Mouse (Mus musculus) thymus, postnatal 4 days (tissue): ENCODE results near the gene Plxdc1.
A peak's percentile ranks its signal among the peaks of the same experiment; 100 is the strongest.

Source experiments
- DNase-seq: peaks from one replicate; pipeline ENCODE4 v3.0.0; 2021

Gene Plxdc1

DNA sequence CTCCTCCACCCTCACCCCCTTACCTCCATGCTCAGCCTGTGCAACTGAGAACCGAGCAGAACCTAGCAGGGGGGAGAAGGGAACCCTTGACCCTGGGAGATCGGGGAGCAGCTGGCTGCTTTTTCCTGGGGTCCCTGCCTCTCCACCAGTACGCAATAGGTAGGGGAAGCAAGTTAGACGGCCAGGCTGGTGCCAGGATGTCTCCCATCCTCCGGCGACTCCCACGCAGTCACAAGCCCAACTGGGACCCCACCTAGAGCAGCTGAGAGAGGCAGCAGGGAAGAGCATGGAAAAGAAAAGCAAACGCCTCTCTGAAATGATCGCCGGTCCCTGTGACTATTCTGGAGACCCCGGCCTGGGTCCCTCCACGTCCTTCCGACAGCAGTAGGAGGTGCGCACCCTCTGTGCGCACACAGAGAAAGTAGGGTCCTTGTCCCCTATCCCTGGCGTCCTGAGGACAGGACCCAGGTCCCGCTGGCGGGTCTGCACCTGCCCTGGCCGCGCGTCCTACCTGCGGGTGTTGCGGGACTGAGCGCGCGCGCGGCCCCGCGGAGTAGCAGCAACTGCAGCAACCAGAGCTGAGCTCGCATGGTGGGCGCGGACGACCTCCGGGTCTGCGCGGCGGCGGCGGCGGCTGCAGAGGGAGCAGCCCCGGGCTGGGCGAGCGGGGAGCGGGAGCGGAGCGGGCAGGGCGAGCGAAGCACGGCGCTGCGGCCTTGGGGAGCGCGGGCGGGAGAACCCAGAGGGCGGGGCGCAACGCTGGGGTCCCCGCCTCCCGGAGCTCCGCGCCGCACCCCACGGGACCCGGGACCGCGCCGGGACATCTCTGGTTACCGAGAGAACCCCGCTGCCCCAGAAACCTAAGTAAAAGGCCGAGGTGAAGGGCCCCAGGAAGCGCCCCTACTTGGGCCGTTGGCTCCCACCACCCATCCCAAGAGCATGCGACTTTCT lies at the start of gene Plxdc1:
Plxdc1 (minus strand) TSS at position 718 of the 951 bp plus-strand sequence.
- peak; percentile 85 for DNase-seq

DNA sequence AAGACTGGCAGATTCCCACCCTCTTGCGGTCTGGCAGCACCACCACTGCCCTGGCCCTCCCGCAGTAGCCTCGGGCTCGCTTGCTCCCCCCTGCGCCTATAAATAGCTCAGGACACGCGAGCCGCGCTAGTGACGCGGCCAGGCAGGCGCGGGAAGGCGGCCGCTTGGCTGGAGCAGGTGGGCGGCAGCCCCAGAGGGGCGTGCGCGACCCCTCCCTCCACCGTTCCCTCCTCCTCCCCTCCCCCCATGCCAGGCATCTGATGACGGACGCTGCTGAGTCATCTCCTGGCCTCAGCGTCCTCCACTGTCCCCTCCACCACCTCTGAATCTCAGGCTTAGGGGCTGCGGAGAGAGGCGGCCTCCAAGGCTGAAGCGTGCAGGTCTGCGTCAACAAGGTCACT lies 49.7 kb upstream of the Plxdc1 start:
- peak; percentile 24 for DNase-seq

DNA sequence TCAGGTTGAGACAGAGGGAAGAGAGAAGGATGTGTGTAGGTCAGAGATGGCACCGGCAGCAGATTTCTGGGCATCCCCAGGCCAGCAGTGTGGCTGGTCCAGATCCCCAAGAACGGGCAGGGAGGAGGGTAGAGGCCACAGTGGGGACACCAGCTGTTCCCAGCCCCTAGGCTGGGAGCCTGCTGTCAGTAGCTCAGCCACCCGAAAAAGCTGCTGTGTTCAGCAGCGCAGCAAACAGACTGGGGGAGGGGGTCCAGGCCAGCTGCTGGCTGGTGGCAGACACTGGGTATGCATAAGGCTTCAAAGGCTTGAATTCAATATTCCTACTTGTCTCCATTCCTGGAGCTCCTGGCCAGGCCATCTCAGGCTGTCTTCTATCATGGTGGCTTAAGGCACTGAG lies 48.6 kb upstream of the Plxdc1 start:
- no peak for DNase-seq

DNA sequence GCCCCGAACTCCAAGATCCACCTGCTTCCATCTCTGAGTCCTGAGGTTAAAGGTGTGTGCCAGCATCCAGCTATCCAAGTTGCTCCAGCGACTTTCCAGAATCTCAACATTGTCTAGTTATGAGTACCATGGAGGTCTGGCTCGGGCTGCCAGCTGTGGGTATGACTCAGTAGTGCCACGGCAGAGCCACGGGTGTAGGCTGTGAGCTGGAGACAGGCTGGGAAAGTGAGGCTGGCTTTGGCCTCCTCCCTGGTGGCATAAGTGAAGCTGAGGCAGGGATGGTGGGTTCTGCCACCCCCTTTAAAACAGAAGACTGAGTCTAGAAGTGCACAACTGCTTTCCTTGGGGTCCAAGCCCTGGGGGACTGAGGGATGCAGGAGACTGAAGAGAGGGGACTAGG lies 47.8 kb upstream of the Plxdc1 start:
- DNase-seq, result no peak

DNA sequence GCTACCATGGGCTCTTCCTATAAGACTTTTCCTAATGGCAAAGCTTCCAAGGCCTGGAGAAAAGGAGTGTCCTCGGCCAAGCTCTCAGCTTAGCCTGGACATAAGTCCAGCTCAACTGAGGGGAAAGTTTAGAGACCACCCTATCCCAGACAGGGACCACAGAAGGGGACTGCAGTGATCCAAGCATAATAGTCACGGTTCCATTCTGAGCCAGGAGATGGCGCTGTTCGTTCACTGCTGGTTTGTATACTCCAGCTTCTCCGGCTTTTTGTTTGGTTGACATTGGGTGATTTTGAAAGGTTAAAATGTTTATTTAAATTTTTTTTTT lies 45.2 kb upstream of the Plxdc1 start:
- DNase-seq, result peak; percentile 91

DNA sequence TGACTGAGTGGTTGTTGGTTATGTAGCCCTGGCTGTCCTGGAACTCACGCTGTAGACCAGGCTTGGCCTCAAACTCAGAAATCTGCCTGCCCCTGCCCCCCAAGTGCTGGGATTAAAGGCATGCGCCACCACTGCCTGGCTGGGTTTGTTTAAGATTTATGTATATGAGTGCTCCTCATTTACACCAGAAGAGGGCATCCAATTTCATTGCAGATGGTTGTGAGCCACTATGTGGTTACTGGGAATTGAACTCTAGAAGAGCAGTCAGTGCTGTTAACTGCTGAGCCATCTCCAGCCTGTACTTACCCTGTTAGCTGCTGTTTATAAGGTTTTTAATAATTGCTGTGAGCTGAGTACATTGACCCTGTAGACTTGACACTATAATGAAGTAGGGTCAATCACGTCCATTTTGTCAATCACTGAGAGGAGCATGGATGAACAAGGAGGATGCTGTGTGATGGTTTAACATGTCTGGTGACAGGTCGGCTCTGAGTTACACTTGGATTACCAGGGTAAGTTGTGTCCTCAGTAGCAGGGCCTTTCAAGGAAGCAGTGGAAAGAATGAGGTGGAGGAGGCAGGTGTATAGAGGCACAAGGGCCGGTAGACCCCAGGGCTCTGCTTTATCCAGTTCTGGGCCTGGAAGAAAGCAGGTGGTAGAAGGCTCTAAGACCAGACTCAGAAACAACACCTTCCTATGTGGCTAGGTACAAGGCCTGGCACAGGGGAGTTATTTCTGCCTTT lies 44.6 kb upstream of the Plxdc1 start:
- DNase-seq, result no peak

DNA sequence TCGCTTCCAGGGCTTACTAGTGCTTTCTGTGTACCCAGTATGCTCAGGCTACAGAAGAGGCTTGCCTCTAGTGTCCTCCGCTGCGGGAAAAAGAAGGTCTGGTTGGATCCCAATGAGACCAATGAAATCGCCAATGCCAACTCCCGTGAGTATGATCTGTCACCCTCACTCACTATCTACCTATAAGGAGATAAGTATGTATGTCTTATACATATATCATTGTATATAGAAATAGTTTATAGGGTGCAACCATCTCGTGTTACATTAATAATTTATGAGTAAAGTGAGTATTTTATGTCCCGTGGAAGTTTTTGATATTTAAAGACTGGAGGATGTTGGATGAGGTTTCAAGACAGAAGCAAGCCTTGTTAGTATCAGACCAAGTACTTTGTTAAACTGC lies 41.5 kb upstream of the Plxdc1 start:
- DNase-seq, result no peak

DNA sequence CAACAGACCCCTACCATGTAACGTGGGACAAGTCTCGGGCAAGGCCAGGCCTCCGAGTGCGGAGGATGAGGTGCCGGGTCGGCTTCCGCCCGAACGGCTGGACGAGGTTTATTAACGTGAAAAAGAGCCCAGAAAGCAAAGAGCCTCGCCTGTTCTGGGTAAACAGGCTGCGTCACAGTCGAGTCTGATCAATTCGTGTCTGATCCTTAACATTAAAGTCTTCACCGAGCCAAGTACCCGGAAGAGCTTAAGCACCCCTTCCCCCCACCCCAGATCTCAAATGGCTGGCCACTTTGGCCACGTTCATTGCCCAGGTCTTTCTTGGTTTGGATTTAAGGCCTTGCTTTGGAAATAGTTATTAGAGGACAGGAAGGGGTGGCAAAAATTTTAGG lies 41.0 kb upstream of the Plxdc1 start:
- DNase-seq, result no peak

DNA sequence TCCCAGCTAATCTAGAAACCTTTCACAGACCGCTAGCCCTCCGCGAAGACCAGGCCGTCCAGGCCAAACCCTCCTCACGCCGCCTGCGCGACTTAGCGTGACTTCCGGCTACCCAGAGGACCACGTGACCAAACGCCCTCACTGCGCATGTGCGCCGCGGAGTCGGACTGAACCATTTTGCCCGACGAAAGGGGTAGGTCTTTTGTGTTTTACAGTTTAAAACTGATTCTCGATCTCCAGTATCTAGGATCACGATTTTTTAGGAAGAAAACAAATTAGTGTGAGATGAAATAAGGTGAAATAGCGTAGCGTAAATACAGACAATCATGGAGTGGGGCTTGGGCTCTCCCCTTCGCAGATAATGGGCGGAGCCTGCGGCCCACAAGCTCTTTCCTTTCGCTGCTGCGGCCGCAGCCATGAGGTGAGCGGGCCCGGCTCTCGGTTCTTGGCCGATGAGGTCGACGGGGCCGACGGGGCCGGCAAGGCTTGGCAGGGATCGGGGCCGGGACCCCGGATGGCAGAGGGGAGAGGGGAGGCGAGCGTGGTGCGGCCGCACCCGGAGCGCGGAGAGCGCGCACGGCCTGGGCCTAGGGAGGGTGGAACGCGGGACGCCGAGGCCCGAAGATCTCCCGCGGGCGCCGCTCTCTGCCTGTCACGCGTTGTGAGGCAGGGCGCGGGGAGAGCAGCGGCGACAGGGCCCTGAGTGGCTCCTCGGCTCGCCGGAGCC lies 40.5 kb upstream of the Plxdc1 start, which contains the start of gene Rpl19:
Rpl19 (plus strand) TSS at position 141 of the 727 bp plus-strand sequence.
- peak; percentile 94 for DNase-seq

DNA sequence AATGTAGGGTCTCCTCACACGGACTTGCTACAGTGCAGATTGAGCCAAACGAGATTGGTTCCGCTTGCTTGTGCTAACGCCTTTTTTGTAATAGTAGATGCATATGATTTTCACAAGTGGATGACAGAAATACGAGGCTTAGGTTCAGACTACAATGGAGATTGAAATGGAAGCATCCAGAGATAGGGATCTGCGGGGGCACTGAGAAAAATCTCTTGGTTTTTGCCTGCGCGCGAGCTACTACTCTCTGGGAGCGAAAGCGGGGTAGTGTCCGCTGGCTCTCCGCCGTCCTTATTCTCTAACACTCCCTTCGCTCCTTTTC lies 40.0 kb upstream of the Plxdc1 start:
- no peak for DNase-seq

DNA sequence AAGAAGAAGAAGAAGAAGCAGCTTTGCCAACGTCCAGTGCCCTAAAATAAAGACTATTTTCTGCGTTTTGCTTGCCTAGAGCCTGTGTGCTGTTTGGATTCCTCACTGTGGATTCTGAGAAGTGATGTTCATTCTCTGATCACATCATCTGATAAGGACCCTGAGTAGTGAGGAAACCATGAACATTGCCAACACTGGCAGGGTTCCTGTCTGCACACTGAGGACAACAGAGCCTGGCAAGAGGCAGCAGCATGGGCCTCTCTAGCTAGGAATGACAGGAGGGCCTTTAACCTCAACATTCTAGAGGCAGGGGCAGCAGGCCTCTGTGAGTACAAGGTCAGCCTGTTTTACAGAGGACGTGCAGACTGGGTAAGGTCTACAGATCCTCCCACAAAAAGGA lies 38.3 kb upstream of the Plxdc1 start:
- DNase-seq, result no peak

DNA sequence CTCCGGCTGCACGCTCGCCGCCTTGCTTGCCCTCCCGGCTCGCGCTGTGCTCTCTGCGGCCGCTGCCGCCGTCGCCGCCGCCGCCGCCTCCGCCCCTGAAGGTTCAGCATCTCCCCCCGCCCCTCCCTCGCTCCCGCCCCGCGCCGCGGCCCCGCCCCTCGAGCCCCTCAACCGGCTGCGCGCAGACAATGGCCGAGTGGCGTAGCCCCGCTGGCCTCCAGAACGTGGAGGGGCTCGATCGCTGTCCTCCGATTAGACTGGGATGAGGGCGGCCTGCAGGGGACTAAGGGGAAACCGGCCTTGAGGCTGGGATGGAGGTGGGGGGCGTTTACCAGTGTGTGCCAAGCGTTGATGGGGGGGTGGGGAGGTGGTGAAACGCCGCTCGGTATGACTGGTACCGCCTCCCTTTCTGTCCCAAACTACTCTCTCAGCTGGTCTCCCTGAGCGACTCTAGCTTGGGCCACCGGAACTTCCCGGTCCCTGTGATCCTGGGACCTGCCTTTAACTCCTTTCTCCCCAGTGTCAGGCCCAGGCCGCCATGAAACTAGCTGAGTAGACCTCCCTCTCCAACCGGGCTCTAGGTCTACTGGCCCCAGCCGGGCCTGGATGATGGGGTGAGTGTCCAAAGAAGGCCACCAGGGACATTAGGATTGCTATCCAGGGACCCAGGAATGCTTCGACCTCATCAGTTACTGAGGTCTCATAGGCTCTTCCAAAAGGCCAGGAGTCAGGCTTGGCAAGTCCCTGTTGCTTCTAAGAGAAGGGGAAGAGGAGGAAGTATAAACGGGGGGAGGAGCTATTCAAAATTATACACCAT lies 36.5 kb upstream of the Plxdc1 start, which contains the start of gene Cacnb1:
Cacnb1 (minus strand) TSS at position 480 of the 817 bp plus-strand sequence.
- DNase-seq, result peak; percentile 89

DNA sequence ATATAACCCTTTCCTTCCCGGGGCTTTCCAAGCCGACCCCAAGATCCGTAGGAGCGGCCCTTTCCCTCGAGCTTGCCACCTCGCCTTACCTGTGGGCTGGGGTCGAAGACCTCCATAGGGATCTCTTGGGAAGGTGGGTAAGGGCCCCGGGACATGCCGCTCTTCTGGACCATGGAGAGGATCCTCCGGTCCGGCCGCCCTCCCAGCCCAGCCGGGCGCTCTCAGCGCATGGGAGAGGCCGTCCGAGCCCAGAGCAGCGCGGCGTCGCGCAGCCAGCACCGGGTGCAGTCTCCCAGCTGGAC lies 36.0 kb upstream of the Plxdc1 start:
- DNase-seq, result no peak

DNA sequence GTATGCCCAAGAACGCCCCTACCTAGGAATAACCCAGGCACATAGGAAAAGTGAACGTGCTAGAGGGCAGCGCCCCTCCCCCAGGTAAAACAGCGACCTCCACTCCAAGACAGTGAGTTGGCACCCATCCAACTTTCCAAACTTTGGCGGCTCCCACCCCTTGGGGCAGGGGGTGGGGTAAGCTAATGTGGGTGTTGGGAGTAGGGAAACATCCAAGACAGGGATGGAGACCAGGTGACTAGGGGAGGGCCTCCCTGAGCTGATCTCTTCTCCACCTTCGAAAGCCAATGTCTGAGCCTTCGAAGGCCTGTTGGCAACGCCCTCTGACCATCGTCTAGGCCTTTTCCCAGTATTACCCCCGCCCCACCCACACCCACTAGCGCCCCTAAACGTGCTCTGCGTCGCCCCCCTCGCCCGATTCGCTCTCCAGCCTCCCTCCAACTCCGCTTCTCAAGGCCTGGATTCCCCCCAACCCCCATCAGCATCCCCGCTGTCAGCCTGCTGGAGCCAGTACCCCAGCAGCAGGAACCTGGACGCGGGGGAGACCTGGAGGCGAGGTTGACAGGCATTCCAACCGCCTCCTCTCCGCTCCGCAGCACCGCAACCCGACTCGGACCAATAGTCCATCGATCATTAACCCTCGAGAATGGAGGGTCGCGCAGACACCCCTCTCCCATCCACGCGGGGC lies 35.5 kb upstream of the Plxdc1 start:
- DNase-seq, result peak; percentile 57

DNA sequence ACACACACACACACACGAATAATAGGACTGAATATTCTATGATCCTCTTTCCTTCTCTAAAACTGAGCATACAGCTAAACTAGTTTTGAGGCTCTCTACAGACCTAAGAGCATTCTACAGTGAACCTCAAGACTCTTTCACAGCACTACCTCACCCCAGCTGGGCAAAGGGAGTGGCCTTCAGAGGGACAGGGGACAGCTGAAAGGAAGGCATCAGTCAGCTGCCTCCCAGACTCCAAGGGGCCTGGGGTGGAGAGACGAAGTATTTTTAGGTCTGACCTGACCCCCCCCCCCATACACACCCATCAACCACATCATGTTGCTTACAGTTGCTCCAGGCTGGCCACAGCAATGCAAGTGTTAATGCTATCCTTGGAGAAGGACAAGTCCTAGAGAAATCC lies 34.9 kb upstream of the Plxdc1 start:
- no peak for DNase-seq

DNA sequence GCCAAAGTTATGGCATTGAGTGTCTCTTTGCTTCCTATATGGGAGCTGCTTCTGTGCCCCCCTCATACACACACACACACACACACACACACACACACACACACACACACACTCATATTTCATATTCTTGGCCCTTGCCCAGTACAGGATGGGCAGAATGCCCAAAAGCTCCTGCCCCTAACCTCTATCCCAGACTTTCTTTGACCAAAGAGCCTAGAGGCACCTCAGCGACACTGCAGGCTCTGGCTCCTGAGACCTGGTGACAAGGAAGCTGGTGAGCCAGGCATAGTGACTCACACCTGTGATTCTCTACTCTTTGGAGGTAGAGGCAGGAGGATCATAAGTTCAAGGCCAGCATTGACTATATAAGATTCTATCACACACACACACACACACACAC lies 34.5 kb upstream of the Plxdc1 start:
- DNase-seq, result peak; percentile 36

DNA sequence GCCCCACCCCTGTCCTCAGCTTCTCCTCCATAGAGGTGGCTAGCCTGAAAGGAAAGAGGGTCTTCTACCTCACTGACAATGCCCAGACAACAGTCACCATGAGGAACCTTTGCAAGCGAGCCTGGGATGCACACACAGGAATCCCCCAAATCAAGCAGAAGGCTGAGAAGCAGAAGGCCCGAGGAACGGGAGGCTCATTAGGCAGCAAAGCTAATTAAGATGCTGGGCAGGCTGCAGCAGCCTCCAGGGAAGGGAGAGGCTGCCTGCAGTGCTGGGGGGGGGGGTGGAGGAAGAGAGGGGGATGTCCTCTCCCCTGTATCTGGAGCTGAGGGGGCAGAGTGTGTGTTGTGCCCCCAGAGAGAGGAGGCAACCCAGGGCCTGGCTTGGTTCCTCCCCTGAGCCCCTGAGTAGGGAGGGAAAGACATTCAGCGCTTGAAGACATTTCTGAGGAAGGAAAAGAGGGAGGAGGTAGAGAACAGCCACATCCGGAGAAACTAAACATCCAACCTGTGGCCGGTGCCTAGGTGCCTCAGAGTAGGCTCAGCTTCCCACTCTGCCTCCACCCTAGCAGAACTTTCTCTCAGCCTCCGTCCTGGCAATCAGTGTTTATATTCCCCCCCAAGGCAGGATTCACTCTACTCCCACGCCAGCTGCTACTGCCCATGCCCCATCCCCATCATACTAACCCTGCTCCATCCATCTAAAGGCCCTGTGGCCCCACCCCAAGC lies 33.8 kb upstream of the Plxdc1 start:
- DNase-seq, result peak; percentile 42

DNA sequence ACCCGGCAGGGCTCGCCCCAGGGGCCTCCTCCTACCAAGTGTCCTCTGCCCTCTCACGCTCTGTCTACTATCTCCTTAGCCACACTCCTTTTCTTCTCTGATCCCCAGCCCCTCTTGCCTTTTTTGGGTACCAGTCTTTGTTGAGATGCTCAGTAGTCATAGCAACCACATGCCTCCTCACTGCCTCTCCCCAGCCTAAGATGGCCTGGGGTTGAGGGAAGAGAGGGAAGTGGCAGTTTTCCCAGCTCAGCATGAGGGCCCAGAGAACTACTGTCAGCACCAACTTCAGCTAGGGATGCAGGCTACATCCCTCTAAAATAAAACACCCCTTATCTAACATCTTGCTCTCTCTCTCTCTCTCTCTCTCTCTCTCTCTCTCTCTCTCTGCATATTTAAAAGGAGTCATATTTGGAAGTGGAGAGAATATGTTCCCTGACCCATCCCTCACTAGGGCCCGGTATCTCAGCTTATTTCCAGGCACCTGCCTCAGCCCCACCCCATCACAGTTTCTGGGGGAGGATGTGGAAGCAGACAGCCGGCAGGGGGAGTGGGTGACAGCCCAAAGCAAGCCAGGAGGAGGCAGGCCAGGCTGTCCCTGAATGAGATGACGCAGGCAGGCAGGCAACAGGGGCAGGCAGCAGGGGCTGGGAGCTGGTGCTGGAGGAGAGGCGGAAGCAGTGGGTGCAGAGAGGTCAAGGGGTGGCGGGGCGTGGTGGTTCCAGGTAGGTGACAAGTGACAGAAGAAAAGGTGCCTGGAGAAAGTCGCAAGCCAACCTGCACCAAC lies 32.8 kb upstream of the Plxdc1 start:
- peak; percentile 89 for DNase-seq

DNA sequence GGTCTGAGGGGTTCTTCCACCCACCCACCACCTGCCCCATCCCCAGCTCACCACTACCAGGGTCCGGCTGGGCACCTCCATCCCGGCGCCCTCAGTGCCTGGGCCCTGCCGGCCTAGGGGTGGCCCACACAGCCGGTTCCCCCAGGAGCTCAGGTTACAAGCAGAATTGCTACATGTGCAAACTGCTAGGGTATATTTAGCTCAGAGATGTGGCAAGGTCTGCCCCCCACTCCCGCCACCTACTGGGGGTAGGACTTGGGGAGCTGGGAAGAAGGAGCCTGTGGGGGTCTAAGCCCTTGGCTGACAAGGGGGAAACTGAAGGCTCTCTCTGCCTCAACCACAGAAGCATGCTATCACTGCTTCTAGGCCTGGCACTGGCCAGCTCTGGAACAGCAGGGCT lies 32.0 kb upstream of the Plxdc1 start:
- no peak for DNase-seq

DNA sequence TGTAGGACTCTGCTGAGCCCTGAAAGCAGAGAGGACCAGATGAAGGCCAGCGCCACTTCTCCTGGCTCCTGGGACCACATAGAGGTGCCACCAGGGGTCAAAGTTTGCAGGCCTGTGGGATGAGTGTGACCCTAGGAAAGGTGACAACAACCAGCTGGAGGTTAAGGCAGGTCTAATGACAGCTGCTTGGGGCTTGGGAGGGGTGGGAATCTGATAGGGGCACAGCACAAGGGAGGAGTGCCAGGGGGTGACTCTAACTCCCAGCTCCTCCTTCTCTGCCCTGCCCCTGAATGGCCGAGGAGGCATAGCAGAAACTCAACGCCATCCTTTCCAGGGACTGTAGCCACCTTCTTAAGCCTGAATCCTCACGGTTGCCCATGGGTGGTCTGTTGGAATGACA lies 30.6 kb upstream of the Plxdc1 start:
- no peak for DNase-seq

DNA sequence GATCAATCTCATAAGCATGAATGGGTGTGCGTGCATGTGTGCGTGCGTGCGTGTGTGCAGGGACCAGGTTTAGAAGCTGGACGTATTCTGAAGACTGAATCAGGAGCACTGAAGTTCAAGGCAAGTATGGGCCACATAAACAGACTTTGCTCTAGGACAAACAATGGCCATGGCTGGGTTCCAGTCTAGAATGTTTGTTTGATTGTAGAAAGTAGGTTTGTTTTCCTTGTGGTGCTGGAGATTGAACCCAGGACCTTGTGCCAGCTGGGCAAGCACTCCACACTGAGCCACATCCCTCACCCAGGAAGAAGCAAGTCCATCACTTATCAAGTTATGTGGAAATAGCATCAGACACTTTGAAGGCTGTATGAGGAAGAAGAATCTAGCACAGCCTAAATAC lies 29.9 kb upstream of the Plxdc1 start:
- no peak for DNase-seq
